Mouse (Mus musculus) forebrain, embryonic 13.5 days (tissue): ENCODE measurements around the gene Bdkrb1. TPM values are rescaled to one million over a fixed set of nuclear protein-coding genes. Genes with fewer than 3 reads are reported as not detected.

Experiments used
- ATAC-seq: fragments of 200-750 bp; cut with Nextera tagmentation; 2 replicates; pipeline ENCODE4 v1.8.0; 2017
- H3K27ac ChIP-seq: fragments of 300-500 bp; sonication (generic); 2 replicates; pipeline ENCODE4 v1.5.1; 2015; ENCODE audit warnings: inconsistent platforms, mild to moderate bottlenecking, moderate library complexity
- H3K27me3 ChIP-seq: fragments of 300-500 bp; sonication (generic); 2 replicates; pipeline ENCODE4 v1.6.1; 2015; ENCODE audit warnings: mild to moderate bottlenecking, inconsistent platforms
- H3K36me3 ChIP-seq: fragments of 300-500 bp; sonication (generic); 2 replicates; pipeline ENCODE4 v1.6.1; 2015; ENCODE audit warnings: mild to moderate bottlenecking, inconsistent platforms; ENCODE audit not compliant: poor library complexity, severe bottlenecking
- H3K4me1 ChIP-seq: fragments of 300-500 bp; sonication (generic); 2 replicates; pipeline ENCODE4 v1.6.1; 2015; ENCODE audit warnings: inconsistent platforms
- H3K4me2 ChIP-seq: fragments of 300-500 bp; sonication (generic); 2 replicates; pipeline ENCODE4 v1.6.1; 2015; ENCODE audit warnings: inconsistent platforms, mild to moderate bottlenecking, moderate library complexity
- H3K4me3 ChIP-seq: fragments of 300-500 bp; sonication (generic); 2 replicates; pipeline ENCODE4 v1.5.1; 2015; ENCODE audit warnings: mild to moderate bottlenecking, inconsistent platforms
- H3K9ac ChIP-seq: fragments of 300-500 bp; sonication (generic); 2 replicates; pipeline ENCODE4 v1.6.1; 2015; ENCODE audit warnings: mild to moderate bottlenecking, inconsistent platforms
- H3K9me3 ChIP-seq: fragments of 300-500 bp; sonication (generic); replicated peaks from 2 replicates; pipeline ENCODE4 v1.6.1; 2016; ENCODE audit warnings: inconsistent platforms
- WGBS: fragments of 180-500 bp; shearing (Covaris S2); methylation state at CpG from one replicate; pipeline ENCODE4 v1.1.7; 2015; 5-methylcytosine and 5-hydroxymethylcytosine counted together
- polyA plus RNA-seq: library from polyadenylated mRNA; unstranded; fragments of >200 nt; fragmentation: Nextera tagmentation; extraction: Ambion mirVana; gene quantifications from 2 replicates; pipeline ENCODE4 v1.2.1, GENCODE M21; 2015

Bdkrb1 gene
- polyA plus RNA-seq, 1 experiment from 2014 or later, result not detected

- Histone ChIP-seq H3K4me2 (no peak overlapping the region), H3K4me1 (no peaks in the 10 kb centered on the region), H3K9ac (no peak overlapping the region), H3K36me3 (peaks cover 98% of the 10 kb centered on the region), H3K9me3 (no peaks in the 10 kb centered on the region), H3K27ac (no peak overlapping the region), H3K27me3 (no peaks in the 10 kb centered on the region), H3K4me3 (no peak overlapping the region)
- 85% methylated on average over 4 of the region's 4 CpGs for WGBS
- ATAC-seq, result no peak
These were observed 34.7 kb downstream of the Bdkrb1 start for GRCm38 (mm10) chr12:105637554-105637953.

DNA sequence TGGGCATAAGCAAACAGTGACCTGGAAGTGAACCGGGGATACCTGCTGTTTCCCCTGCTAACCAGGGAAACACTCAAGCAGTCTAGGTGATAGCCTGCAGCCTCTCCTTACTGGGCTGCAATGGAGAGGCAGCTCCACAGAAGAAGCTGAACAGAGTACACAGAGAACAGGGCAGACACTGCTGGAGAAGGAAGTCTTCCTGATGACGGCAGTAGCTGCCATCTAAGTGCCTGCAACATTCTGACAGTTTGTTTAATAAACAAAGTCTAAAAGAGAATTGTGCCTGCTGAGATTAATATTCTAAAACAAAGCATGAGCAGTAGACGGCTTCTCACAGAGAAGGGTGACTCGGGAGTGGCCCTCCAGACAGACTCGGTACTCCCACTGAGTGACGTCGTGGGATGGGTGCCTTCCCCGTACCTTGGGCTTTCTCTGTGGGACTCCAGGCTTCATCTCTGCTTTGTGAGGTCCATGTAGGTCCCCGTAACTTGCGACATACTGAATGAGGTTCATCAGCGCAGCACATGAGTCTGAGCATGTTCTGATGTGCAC is 40.0 kb downstream of the Bdkrb1 start:
- H3K36me3 ChIP-seq, result peaks cover 96% of the 10 kb centered on the region
- no peaks in the 10 kb centered on the region for H3K4me1 ChIP-seq
- H3K27ac ChIP-seq, result no peak overlapping the region
- 92% methylated on average over 11 of the region's 11 CpGs for WGBS
- H3K9me3 ChIP-seq, result no peaks in the 10 kb centered on the region
- no peaks in the 10 kb centered on the region for H3K27me3 ChIP-seq
- no peak overlapping the region for H3K4me2 ChIP-seq
- H3K4me3 ChIP-seq, result no peak overlapping the region
- no peak for ATAC-seq
- no peak overlapping the region for H3K9ac ChIP-seq

Other genes with a start within 250 kb of the Bdkrb1 start
- 9.1 and 10.3 TPM in 2 replicates for gene D430019H16Rik, start 149.2 kb upstream of the Bdkrb1 start, polyA plus RNA-seq
- gene Bdkrb2, start 39.9 kb upstream of the Bdkrb1 start, polyA plus RNA-seq, result 0.21 and 0.29 TPM in 2 replicates
- 28.9 and 32.2 TPM in 2 replicates for gene Gskip, start 81.7 kb downstream of the Bdkrb1 start, polyA plus RNA-seq
- gene Atg2b, start 82.1 kb downstream of the Bdkrb1 start, polyA plus RNA-seq, result 11.5 and 13.0 TPM in 2 replicates
- 1.0 and 1.7 TPM in 2 replicates for gene Ak7, start 102.9 kb downstream of the Bdkrb1 start, polyA plus RNA-seq
- gene Papola, start 181.6 kb downstream of the Bdkrb1 start, polyA plus RNA-seq, result 236 and 250 TPM in 2 replicates